Mouse (Mus musculus) embryo, embryonic 11.5 days (tissue): ENCODE results near the gene Col5a1.

Experiments
- DNase-seq: peaks from one replicate; pipeline ENCODE4 v3.0.0-alpha.2; 2012; ENCODE audit warnings: low read depth, low spot score

The Col5a1 gene

DNA sequence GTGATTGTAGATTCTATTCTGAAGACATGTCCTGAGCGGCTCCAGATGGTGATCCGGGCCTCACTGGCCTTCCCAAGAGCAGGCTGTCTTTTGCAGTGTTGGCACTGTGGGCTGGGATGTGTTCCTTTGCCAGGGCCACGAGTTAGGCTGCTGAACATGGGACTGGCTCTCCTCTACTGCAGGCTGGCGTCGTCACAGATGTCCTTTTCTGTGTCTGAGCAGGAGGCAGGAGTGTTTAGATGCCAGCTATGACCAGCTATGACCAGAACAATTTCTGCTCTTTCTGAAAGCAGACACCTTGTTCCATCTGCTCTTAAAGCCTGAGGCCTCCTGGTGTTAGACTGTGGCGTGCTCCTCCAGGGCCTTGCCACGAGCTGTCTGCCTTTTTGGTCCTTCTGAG is 31.9 kb downstream of the Col5a1 start:
- no peak for DNase-seq

DNA sequence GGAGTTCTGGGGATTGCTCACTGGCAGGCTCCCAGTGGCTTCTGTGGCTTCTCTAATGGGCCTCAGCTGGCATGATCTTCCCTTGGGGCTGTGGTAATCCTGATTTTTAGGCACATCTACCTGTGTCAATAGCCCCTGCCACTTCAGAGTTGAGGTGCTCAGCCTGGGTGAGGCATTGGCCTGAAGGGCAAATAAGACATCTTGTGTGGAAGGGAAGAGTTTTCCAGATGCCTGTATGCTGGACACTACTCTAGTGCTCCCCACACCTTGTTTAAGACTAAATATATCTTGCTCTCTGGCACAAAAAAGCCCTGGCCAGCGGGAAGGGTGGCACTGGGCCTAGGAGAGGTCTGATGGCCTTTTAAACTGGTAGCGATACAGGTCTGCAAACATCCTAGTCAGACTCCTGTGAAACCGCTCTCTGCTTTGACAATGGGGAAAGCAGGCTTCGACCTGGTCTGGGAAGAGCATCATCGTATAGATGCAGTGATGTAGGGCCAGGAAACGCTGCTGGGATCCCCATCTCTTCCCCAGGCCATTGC is 33.2 kb downstream of the Col5a1 start:
- no peak for DNase-seq

DNA sequence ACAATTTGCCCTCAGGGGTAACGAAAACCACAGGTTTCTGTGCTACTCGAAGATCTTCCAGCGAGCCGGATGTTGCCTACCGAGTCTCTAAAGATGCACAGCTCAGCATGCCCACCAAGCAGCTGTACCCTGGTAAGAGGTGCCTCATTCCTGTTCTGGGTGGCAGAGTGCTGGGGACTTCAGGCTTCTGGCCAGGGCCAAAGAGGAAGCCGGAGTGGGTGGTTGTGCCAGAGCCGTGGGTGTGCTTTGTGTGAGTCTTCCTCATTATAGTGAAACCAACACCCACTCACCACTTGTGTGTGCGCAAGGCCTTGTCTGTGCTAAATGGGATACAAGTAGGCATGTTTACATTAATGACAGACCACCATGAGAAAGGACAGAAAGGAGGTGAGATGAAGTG is 35.8 kb downstream of the Col5a1 start:
- no peak for DNase-seq

DNA sequence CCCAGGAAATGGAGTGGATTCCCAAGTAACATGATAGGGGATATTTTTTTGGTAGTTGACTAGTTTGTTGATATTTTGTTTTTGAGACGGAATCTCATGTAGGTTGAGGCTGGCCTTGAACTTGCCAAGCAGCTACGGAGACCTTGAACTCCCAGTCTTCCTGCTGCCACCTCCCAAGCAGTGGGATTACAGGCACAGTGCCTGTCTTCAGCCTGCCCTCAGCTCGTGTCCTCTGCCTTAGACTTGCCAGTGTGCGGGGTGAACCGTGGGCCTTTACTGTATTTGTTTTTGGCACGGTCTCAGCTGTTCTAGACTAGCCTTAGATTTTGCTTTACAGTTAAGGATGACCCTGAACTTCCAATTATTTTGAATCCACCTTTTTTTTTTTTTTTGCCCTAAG is 37.5 kb downstream of the Col5a1 start:
- DNase-seq, result no peak

DNA sequence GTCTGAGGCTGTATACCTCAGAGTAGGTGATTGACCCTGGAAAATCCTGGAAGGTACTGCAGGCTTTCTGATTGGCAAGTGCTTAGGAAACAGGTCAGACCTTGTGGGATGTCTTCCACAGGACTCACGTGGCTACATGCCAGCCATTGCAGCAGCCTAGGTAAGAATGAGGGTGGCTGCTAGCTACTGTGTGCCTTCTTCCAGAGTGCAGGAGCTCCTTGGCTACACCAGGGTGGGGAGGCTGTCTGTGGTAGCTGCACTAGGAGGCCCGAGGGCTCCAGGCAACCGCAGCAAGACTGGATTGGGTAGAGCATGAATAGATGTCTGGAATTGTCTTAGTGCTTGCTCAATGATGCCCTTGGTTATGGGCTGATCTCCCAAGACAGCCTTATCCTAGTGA is 38.2 kb downstream of the Col5a1 start:
- DNase-seq, result no peak

DNA sequence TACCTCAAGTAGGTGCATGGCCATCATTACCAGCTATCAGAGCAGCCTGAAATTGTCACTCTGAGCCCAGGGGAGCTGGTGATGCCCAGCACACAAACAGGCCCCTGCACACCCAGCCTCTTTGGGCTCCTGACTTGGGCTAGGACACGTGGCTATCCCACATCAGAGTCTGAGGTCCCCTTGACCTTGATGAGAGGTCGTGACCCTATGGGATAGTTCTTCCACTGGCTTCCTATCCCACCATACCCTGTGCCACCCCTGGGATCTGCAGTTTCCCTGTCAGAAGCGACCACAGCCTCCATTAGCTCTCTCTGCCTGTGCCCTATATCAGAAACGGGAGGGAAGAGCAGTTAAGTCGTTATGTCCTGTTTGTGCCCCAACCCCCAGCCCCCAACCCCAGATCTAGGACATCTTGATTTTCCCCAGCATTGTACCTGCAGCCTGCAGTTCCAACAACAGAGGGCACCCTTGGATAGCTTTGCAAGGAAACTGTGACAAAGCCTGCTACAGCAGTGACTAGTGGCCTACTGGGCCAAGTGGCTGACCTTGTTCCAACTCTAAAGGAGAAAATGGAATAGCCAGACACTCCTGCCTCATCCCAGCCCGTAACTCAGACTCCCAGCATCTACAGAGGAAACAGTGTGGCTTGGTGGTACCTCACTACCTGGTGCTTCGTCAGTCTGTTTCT is 40.4 kb downstream of the Col5a1 start:
- peak; percentile 35 for DNase-seq

DNA sequence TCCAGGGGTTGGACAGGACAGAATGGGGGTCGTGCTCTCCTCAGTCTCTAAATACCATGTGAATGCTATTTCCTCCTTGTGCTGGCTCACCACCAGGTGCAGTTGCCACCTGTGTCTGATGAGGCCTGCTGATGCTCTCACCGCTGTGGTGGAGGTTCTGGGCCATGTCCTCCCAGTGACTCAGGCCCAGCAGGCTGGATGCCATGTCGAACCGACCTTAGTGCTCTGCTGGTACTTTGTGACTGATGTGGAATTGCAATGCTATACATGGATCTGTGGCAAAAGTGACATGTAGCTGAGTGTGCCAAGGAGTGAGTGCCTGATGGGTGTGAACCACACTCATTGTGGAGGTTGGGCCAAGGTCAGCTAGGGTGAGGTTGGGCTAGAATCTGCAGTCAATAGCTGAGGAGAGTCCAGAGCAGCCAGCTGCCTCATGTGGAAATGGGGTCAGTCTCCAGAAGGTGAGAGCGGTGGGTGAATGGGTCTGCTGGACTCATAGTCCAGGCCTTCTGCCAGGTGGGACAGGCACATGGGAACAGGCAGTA is 44.3 kb downstream of the Col5a1 start:
- no peak for DNase-seq

DNA sequence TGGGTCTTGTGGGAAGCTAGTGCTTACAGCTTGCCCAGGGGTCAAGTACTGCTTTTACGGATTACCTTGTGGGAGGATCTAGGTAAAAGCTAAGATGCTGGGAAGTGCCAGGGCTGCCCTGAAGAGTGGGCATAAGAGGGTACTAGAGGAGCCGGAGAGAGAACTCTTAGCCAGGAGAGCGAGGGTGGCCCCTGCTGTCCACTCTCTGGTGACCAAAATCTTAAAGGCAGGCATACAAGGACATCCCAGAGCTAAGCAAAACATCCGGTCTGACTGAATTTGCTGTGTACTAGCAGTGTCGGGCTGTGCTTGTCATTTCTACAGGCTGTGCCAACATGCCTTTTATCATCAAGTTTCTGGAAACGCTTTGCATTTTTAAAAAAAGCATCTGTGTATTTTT is 44.9 kb downstream of the Col5a1 start:
- DNase-seq, result no peak

DNA sequence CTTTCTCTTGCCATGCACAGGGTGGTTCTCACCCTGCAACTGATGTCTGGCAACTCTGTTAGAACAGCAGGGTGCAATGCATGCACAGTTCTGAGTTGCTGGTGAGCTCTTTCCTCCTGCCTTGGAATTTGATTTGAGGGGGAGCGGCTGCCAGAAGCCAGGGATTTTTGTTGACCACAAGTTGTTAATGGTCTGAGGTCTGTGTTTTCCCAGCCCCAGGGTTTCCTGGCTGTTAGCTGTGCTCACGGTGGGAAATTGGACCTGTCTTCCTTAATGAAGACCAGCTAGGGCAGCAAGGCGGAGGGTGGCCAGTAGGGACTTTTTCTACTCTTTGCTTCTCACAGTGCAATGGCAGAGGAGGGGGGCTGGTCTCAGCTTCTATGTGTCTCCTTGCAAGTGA is 45.7 kb downstream of the Col5a1 start:
- DNase-seq, result peak; percentile 24

DNA sequence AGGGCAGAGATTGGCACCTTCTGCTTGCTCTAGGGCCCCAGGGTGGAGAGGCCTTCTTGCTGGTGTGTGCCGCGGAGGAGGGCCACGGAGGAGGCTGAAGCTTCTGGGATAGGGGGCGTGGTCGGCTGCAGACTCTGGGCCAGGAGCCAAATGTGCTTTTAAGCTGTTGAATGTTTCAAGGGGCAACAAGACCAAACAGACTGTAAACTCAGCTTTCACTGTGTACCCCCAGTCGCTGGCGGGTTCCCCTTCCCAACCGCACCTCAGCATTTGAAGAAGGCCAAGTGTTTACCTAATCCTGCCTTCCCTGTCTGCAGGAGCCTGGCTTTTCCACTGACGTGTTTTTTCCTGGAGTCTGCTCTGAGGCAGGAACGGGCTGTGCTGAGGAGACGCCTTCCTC is 48.0 kb downstream of the Col5a1 start:
- no peak for DNase-seq

DNA sequence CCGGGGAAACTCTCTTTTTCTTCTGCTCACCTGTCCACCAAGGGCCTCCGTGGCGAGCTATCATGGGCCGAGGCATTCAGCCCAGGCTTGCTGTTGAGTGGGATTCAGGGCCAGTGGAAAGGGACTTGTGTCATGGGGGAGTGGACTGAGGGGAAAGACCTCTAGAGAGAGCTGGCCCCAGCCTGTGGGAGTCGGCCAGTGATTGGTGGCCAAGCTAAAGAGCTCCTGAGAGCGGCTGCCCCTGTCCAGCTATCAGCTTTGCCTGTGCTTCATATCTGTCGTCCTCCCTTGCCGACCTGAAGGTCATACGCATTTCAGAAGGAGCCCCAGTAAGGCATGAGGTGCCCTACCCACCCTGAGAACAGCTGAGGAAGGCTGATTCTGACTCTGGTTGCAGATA is 48.6 kb downstream of the Col5a1 start:
- DNase-seq, result no peak

DNA sequence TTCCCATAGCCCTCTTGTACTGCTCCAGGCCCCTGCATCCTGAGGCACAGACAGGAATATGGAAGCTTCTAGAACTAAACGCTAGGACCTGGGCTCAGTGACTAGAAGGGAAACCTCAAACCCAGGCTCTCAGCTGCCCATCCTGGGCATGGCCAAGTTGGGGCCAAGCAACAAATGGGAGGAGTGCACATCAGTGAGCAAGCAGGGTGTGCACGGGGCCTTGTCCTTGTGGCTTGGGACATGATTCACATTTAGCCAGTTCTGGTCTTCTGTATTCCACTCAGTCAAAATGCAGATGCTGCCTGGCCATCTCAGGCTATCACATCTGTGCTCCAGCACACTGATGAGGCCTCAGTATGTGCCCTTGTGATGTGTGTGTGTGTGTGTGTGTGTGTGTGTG is 49.2 kb downstream of the Col5a1 start:
- no peak for DNase-seq

DNA sequence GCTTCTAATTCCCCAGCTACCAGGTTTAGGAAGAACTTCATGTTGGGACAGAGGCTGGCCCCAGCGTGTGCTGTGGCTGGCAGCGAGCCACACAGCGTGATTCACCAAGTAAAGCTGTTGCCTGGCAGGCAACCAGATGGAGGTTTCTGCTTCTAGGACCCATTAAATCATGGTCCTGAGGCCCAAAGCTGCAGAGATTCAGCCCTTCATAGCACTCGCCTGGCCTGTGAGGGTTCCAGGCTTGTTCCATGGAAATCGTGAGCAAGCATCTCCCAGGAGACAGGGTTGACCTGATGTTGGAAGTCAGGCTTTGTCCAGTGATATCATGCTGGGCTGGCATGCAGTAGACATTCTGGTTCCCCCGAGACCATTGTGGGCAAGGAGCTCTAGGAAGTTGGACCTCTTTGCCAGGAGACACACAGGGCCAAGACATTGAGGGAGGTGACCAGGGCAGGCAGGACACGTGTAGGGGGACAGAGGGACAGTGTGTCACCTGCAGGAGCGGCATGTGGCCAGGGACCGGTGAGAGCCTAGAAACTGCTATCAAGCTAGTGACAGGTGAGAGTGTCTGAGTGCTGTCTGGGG is 50.5 kb downstream of the Col5a1 start:
- no peak for DNase-seq

DNA sequence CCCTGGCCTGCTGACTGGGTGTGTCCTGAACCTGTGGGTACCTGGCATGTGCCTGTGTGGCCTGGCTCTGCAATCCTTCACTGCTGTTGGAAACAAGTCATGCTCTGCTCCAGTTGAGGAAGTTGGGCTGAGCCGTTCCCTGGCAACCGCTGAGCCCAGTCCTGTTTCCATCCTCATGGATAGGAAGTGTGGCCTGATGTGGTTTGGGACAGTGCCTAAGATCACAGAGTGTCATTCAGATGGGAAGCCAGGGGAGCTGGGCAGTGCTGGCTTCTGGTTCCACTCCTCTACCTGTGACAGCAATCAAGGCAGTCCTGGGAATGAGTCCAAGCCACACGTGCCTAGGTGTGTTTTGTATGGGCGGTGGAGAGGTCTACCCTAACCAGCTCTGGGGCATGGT is 53.2 kb downstream of the Col5a1 start:
- DNase-seq, result no peak

DNA sequence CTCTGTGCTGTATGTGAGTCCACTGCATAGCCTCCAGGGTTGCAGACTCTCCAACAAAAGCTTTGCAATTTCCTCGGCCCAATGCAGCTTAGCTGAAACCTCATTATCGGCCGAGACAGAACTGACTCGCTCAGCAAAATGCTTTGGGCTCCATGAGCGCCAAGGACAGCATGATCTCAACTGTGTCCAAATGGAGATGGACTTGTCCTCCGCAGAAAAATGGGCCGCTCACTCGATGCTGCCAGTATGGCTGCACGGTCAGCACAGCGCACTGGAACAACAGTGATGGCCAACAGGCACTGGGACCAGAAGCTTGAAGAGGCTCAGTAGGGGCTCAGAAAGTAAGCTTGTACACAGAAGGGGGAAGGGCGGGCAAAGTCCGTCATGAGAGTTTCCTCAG is 53.9 kb downstream of the Col5a1 start:
- no peak for DNase-seq

DNA sequence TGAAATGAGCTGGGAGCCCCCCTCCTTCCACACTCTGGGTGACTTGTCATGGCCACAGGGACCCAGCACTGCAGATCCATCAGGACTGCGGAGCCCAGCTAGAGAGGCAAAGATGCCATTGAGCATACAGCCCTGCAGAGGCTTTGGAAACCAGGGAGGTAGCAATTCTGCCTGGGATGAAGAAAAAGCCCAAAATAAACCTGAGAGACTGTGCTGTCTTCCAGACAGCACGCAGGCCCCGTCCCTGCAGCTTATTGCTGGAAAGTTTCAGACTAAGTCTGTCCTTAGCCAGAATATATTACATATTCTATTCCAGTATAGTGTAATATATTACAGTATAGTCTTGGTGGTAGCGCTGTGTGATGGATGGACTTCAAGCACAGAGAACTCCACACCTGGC is 61.0 kb downstream of the Col5a1 start:
- no peak for DNase-seq

DNA sequence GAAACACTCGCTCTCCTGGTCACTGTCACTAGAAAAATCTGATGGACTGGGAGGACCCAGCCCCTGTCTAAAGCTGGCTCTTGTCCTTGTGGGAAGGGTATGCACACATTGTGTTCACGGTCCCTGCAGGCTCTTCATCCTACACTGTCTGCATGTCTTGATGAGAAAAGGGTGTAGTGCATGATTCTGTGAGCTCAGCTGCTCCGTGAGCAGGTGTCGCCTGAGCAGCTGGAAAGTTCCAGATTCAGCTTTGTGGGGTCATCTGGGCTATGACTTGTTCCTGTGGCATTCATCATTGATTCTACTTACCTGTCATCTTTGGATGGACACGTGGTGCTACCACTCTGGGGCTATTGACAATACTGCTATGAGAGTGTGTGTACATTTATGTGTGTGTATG is 61.7 kb downstream of the Col5a1 start:
- no peak for DNase-seq

DNA sequence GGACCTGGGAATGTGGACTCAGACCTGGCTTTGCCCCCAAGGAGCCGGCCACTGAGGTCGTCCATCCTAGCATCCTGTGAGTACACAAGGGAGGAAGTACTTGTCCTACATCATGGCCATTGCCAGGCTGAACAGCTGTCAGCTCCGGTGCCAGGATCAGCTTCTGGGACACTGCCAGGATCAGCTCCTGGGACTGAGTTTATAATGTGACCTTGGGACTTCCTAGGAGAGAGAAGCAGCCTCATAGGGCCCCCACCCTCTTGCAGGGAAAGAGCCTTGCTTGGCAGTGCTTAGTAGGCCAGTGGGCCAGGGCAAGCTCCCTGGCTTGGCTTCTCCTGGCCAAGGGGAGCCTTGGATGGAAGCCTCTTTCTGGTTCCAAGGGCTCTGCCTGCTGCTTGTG is 67.6 kb downstream of the Col5a1 start:
- no peak for DNase-seq

DNA sequence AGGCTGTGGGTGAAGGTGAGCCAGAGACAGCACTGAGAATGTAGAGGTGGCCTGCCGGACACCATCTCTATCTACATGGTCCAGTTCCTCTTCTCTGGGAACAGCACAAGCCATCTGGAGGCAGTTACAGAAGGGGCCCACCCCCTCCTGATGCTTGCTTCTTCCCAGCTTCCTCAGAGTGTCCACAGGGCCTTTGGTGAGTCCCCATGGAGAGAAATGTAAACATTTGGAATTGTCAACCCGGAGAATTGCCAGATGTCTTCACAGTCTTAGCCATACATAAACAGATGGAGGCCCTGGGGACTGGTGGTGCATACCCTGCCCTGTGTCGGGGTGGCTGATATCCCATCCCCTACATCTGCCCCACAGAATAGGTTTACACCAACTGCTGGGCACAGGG is 68.7 kb downstream of the Col5a1 start:
- DNase-seq, result no peak

DNA sequence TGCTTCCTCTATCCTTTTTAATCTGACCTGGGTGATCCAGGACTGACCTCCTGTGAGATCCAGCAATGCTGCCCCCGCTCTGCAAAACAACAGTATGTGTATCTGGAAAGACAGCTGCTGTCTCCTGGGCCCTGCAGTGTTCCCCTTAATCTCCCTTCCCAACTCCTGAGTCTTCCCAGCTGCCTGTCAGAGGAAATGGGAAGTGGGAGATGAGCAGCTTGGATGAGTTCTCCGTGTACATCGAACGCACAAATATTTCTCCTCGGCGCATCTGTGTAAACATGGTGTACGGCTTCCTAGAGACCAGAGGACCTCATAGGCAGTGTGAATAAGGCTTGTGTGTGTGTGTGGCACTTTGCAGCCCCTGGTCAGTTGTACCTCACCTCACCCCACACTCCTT is 70.5 kb downstream of the Col5a1 start:
- no peak for DNase-seq

DNA sequence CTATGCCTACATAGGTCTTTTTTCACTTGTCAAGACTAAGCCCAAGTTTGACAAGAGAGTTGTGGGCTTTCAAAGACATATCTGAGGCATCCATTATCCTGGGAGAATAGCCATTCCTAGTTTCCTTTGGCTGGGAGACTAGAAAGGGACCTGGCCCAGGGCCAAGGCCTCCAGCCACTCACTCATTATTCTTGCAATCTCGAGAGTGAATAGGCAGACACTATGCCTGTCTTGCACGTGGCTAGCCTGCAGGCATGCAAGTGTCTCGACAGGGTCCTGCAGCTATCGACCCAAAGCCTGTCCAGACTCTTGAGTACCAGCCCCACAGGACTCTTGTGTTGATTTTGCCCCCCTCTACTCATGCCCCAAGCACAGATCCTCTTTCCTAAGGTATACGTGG is 71.0 kb downstream of the Col5a1 start:
- no peak for DNase-seq

DNA sequence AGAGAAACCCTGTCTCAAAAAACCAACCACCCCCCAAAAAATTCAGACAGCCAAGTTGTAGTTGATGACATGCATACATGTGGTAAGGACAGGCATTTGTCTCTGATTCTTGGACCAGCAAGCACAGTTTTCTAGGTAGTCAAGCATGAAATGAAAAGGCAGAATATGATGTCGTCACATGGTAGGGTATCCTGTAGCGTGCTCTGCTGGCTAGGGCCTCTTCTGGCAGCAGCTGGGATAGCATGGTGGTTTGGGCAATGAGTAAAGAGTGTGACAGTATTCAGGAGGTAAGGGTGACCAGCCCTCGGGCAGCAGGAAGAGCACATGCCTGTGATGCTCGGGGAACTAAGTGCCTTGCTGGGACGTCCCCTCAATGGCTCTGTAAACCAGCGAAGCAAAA is 73.0 kb downstream of the Col5a1 start:
- DNase-seq, result no peak

DNA sequence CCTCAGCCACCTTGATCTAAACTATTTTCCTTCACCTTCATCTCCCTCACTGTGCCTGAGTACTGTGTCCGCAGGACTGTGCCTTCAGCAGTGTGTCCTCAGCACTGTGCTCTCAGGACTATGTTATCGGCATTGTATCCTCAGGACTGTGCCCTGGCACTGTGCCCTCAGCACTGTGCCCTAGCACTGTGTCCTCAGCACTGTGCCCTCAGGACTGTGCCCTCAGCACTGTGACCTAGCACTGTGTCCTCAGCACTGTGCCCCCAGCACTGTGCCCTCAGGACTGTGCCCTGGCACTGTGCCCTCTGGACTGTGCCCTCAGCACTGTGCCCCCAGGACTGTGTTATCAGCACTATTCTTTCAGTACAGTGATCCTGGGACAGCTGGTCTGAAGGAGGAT is 75.0 kb downstream of the Col5a1 start:
- DNase-seq, result no peak
